Mouse (Mus musculus): ENCODE measurements at regions not wholly inside any gene's neighbourhood (a gene's known extent, or its start where the extent isn't known, plus 50 kb on each side); places are given as distances from the start of the nearest gene placed in this dataset.

DNA sequence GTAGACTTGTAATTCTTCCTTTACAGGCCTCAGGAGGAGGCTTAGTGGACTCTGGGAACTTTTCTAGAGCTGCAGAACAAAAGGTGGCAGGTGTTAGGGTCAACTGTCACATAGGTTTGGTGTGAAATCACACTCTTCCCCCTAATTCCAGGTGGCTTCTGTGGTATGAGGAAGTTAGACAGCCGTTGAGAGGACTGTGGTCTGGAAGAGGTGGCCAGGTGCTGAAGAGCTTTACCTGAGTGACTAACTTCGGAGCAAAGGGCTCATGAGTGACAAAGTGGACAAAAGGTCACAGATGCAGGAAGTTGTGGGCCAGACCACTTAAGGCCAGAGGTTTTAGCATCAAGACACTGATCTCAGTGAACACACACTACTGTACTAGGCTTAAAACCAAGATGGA, 209.1 kb upstream of the Nr2f2 start:
- DNase-seq = no peak

DNA sequence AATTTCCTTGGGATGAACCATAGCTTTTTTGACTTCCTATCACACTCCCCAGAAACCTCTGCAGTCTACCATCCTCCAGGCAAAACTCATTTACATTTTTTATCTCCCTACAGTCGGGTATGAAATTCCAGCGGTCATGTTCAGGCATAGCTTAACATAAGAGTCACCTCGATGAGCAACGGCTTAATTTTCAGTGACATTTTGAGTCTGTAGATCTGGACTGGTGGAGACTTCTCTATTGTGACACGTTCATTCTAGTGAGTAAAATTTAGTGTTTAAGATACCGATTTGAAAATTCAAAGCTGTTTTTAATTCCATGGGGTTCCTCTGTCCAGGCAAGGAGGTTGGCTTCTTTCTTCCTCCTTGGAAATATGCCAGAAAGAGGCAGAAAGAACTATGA, 207.7 kb upstream of the Nr2f2 start:
- DNase-seq = no peak

DNA sequence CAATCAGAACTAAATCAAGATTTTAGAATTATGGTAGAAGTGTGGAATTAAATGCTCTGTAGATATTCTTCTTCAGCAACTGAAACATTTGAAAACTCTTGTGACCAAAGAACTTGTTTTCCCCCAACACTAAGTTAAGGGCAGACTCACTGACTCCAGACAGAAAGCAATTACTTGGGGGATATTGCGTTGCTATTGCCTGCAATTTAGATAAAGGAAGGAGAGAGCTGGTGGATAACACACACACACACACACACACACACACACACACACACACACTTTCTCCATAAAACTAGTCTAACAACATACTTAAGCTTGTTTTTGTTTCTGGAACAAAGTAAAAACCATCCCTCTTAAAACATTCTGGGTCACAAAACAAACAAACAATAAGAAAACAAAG, 198.5 kb upstream of the Nr2f2 start:
- no peak for DNase-seq

DNA sequence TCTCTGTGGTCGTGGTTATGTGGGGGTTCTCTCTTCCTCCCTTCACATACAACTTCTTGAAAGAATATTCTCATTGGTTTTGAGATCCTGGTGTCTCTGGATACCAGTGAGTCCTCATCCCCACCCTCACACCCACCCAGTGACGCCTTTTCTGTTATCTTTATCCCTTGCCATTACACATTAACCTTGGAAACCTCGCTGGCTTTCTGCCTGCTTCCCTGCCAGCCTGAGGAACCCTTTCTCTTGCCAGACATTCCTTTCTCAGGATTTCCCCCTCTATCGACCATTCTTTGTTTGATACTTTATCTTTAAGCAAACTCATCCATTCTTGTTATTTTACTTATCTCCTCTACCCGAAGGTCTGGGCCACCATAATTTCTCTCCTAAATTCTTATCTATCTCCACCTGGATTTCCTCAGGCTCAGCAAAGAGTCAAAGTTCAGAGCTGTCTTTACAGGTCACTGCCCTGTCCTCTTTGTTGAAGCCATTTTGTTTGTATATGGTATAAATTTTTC, 182.5 kb upstream of the Nr2f2 start:
- DNase-seq = no peak

DNA sequence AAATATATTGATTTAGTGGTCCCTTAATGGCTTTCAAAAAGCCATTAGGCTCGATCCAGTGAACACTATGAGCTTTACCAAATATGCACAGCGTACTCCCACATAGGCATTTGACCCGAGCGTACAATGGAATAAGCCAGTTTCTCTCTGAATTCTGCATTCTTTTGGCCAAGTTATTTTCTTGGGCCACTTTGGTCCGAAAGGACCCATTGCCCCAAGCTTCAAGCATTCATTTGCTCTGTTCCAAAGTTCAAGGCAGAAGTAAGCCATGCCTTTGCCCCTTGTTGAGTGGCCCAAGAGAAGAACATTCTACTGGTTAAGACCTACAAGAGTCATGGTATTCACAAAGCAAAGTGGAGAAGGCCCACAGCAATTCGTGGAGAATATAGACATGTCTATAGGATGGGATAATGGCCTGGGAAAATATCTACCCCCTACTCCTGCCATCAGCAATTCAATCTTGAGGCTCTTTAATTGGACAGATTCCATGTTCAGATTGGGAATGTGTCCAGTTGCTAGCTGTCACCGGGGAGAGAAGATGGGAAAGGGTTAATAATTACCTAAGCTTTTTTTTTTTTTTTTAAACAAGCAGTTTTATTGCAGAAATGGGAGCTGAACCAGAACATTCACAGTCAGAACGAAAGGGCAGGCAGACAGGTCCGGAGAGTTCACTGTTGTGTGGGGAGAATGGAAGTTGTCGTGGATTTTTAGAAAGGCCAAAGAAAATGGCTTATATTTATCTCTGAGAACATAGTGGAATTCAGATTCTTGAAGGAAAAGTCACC, 175.5 kb upstream of the Nr2f2 start:
- no peak for DNase-seq

DNA sequence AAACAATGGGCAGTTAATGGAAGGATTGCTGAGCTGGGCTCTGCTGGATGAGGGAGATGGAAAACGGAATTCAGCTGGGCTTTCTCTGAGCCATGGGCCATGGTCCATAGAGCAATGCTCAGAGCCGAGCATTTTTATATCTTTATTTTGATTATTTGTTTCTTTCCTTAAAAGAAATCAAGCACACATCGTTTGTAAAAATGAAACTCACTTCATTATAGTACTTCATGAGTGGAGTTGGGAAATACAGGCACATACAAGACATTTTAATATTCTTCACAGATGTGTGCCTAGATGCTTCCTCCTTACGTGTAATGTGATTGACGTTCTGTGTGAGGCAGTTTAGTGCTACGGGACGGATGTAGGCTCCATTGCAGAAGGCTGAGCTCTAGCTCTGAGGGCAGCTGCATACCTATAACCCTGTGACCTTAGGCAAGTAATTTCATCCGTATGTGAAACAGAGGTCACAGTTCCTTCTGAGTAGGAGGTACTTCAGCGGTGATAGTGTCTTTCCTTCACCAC, 172.6 kb upstream of the Nr2f2 start:
- no peak for DNase-seq

DNA sequence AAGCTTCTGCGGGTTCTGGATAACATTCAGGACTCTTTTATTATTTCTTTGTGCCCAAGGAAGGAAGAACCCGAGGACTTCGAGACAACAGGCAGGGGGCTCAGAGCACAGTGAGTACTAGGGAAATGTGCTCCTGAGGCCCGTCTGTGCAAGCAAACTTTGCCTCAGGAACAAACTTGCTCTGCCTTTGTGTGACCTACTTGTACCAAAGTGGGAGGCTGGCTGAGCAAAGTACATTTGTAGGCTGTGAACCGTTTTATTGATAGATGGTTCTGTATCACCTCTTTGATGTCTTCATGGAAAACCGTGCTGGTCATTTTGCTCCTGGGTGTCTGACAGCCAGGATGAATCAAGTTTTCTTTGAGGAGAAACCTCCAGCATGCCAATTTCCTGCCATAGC, 169.5 kb upstream of the Nr2f2 start:
- no peak for DNase-seq

DNA sequence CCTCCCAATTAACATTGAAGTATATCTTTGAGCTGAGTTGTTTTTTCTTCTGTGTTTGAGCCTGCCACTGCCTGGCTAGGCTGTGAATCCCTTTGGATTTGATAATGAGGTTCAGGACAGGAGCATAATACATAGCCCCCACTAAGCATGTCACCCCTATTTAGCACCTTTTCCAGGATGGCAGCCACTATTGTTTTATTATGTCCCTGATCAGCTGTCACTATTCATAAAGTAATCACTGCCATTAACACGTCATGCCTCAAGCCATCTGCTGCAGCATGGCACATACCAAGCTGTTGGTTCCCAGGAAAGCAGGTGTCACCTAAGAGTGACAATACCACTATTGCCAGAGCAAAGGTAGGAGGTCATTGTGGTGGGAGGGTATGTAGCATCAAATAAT, 167.0 kb upstream of the Nr2f2 start:
- DNase-seq = no peak

DNA sequence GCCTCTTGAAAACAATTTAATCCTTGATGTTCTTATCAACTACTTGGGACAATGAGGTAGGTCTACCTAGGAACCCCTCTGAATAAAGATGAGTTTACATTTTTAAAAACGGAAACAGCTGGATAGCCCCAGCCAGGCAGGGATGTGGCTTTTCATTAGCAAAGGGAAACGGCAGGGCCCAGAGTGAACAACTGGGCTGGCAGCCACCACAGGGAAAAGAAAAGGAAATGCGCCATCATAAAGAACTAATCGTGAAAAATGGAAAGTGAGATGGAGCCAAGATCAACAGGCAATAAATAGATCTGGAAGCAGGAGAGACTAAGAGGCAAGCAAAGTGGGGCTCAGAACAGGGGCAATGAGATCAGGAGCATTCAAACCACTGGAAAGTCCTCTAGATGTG, 161.4 kb upstream of the Nr2f2 start:
- DNase-seq = no peak

DNA sequence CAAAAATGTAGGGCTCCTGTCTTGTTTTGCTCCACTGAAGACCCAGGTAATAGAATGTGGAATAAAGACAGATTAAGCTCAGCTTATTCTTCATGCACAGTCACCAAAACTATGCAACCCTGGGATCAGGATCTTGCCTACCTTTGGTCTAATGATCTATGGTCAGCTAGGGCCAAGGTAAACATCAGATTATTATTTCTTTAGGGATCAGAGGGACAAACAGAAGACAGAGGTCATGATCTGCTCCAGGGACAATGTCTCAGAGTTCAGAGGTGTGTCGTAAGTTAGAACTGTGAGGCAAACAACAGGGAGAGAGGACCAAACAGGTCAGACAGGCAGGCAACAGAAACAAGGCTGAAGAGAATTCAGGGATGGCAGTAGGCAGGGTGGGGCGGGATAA, 158.8 kb upstream of the Nr2f2 start:
- no peak for DNase-seq

DNA sequence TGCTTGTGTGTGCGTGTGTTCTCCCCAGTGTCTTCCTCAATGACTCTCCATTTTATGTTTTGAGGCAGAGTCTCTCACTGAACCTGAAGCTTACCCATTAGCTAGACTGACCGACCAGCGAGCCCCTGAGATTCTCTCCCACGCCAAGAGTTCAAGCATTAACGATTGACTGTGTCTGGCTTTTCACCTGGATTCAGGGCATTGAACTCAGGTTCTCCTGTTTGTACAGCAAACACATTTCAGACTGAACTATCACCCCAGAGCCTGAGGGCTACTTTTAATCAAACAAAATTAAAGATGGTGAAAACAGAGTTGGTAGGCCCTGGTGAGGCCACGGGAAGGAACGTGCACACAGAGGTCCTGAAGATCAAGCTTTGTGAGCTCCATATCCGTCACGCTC, 158.2 kb upstream of the Nr2f2 start:
- no peak for DNase-seq

DNA sequence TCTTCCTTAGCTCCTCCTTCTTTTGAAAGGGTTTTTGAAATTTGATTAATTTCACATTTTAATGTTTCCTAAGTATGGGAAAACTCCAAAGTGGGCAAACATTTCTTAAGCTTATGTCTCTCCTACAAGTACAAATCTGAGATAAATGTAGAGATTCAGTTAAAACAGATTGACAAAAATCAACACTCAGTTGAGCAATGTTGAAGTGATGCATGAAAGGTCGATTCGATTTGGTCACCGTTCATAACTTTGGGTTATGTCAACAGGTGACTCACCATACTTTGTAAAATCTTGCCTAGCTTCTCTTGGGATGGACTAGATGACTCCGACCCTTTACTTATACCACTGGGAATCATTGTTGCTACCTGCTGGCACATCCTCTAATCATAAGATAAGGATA, 157.7 kb upstream of the Nr2f2 start:
- no peak for DNase-seq

DNA sequence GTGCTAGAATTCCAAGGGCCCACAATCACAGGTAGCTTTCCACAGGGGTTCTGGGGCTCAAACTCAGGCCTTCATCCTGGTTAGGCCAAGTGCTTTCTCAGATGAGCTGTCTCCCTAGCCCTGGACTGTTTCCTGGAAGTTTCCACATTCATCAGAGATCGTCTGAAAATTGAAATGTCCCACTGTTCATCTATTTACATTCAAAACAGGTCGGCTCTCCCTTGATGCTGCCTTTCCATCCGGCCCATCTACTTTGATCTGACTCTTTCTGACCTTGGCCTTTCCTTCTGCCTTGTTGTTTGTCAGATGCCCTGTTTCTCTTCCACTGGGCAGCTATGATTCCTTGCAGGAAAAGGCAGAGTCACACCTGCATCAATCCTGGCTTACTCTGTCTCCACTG, 150.2 kb upstream of the Nr2f2 start:
- no peak for DNase-seq

DNA sequence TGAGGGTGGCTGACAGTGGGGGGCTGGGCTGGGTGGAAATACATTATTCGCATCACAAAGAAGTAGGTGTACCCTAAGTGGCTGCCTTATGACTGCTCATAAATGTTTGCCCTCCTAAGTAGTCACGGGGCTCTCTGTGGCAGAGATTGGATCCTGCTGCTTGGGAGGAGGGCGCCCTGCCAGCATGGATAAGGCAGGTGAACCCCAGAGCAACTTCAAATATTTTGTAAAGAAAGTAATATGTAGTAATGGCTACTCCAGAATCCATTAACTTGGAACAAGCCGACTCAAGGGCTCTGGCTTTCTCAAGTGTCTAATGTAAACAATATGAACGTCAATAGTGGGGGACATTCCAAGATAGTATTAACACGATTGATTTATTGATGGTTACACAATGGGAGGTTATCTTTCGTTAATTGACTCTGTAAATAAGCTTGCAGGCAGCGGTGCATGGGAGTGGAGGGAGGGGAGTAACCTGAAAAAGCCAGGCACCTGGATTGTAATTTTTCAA, 148.9 kb upstream of the Nr2f2 start:
- no peak for DNase-seq

DNA sequence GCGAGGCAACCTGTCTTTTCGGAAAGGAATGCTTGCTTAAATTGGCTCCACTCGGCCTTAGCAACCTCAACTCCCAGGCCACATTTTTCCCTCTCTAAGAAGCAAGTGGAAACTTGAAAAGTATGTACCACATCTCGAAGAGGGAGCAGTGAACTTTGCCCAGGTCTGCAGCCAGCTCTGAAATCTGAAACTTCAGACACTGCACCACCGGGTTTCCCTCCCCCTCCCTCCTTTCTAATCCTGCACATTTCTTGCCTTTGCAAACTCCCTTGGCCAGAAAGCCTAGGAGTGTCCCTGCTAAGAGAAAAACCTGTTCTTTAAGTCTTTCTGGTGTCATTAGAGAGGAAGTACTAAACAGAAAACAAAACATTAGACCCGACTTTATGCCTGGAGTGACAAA, 148.1 kb upstream of the Nr2f2 start:
- no peak for DNase-seq

DNA sequence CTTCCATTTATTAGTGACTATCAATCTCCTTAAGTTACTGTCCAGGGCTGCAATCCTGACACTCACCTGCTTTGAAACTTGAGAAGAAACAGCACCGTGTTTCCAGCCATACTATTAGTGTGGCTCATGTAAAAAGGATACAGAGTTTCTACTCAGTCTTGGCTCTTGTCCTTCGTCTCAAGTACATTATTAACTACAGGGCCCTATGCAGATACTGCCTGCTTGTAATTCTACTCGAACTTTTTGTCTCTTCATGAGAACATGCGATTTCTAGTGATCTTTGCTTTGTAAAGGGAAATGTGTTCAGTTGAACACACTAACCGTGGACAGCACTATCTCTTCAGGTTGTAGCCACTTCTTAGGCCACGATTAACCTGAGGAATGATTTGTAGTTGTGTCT, 145.8 kb upstream of the Nr2f2 start:
- DNase-seq = no peak

DNA sequence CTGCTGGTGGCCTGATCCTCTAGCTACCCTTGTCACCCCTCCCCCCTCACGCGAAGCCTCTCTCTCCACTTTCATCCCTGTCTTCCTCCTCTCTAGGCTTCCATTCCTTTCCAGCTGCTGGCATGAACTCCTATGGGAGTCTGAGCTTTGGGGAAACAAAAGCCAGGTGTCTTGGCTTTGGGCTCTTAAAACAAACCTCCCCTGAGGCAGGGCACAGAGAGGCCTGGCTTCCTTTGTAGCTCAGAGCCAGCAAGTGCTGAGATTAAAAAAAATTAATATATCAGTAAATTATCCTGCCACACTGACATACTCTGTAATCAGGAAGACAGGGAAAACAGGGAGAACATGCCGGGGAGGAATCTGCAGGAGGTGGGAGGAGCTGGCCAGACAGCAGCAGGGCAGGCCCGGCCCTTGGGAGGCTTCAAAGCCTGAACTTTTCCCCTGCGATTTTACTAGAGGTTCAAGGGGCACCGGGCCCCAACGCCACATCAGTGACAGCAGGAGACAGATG, 139.2 kb upstream of the Nr2f2 start:
- no peak for DNase-seq

DNA sequence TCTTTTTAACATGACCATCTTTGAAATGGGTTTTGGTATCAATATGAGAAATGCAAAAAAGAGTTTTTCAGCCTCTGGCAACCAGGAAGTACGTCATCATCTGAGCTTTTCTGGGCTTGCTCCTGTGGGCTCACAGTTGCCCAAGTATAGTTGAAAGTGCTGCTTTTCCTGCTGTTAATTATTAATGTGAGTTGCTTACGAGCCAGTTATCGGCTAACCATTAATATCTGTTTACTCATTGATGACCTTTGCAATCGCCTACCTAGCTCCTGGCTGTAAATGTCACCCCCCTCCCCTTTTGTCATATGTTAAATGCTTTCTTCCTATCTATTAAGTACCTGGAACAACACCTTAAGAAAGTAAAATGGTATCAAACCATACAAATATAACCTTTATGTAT, 135.3 kb upstream of the Nr2f2 start:
- DNase-seq = no peak

DNA sequence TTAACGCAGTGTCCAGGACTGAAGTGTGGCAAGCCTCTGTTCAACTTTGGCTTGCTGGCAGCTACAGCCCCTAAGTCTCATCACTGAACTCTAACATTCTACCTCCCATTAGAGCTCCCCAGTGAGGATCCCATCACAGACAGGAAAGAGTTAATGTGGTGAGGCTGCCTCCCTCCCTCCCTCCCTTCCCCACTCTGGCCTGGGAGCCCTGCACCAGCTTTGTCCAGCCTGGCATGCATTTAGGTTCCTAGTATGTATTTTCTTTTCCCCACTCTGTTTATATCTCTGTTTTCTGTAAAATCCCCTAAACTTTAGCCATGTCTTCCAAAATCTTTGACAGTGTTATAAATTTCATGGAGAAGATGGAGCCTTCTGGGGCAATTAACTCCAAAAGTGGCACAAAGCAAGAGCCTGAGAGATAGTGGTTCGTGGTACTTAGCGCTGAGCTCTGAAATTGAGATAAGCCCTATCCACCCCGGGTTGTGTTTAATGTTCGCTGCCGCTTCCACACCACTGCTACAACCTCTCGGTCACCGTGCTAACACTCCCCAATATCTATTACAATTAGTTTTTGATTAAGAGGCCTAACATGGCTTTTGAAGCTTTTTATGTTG, 130.1 kb upstream of the Nr2f2 start:
- peak in 1 of 2 experiments; percentile 43 for DNase-seq

DNA sequence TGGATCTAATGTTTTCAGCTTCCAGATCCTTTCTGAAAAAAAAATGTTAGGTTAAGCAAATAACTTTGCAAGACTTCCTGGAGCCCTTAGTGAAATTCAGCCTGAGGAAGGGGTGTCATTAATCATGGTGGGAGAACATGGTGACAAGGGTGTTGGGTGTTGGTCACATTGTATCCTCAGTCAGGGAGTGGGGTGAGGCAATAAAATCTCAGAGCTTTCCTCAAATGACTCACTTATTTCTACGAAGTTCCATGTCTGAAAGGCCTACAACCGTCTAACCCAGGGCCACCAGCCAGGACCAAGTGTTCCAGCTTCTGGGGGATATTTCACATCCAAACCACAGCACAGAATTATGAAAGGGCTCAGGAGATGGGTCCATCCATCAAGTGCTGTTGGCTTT, 117.7 kb upstream of the Nr2f2 start:
- no peak for DNase-seq

DNA sequence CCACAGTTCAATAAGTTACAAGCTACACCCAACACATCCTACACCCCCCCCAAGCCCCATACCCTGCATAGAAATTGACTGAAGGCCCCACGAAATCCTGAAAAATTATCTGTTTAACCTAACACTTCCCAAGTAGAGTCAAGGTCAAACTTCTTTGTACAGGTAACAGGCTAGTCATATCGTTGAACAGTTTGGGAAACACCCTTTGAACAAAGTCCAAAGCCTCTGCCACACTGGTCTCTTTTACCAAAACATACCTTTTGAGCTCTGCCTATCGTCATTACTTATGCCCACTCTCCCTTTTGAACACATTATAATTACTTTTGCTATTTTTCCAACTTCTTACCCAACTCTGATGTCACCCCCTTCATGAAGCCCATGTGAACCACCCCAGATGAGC, 117.0 kb upstream of the Nr2f2 start:
- DNase-seq = no peak

DNA sequence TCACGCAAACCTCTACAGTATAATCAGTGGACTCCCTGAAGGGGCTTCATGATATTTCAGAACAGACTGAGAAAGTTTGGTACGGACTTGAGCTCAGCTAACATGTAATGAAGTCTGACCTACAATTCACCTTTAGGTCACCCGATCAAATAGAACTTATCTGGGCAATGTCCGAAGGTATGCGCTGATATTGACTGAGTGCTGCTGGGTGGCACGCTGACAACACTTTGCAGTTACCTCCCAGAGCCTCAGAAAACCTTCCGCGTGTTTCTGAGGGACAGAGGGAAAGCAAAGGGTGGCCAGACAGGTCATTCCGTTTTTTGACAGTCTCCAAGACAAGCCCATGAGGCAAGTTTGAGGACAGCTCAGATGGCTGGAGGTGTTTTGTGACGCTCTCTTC, 115.3 kb upstream of the Nr2f2 start:
- no peak for DNase-seq

DNA sequence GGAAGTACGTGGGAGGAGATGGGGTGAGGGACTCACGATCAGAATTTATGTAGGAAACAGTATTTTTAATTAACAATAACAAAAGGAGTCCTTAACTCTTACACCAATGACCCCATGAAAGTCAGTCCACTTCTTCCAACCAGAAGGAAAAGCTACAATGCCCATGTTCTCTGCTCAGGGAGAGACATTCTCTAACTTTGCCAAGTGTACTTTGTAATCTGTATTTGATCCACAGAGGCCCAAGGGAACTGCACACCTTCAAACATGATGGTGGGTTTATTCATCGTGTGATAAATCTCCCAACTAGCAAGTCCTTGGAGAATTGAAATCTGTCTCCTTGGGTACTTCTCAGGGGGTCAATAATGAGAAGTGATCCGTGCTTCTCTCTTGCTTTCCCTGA, 106.3 kb upstream of the Nr2f2 start:
- DNase-seq = no peak

DNA sequence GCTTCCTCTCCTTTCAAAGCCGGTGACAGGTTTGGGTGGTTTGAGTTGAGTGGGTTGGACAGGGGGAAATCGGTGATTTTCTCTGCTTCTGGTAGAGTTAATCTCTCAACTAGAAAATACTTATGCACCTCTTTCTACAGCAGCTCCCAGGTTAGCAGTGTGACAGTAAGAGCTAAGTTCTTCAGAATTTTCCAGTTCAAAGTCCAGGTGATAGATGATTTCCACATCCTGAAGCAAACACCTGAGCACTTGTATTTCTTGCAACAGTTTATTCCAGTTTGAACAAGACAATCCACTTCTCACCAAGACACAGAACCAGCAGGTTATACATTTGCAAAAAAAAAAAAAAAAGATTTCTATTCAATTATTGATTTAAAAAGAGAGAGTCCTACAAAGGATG, 104.0 kb upstream of the Nr2f2 start:
- no peak for DNase-seq

All from cerebellum, postnatal 14 days (tissue).